Mouse (Mus musculus) CH12.LX (cell line): ENCODE measurements around the gene Fgfr2. TPM values are rescaled to one million over a fixed set of nuclear protein-coding genes. Genes with fewer than 3 reads are reported as not detected.

Experiments
- DNase-seq: peaks from one replicate; pipeline ENCODE4 v3.0.0-alpha.2; 2013; ENCODE audit errors: extremely low read depth
- H3K27ac ChIP-seq: 2 replicates; pipeline ENCODE4 v1.5.1; 2012; ENCODE audit warnings: low read depth, mild to moderate bottlenecking, control low read depth, moderate library complexity; ENCODE audit not compliant: insufficient read depth
- H3K27me3 ChIP-seq: replicated peaks from 2 replicates; pipeline ENCODE3; 2012; ENCODE audit warnings: inconsistent platforms
- H3K36me3 ChIP-seq, 2 experiments: replicated peaks in 1 of 2; 2 replicates each; pipeline versions ENCODE3 to v1.6.1; 2012; ENCODE audit warnings: inconsistent platforms in 1 of 2, low read length in 1 of 2, mild to moderate bottlenecking in 1 of 2, mixed read lengths in 1 of 2, moderate library complexity in 1 of 2; ENCODE audit not compliant: control insufficient read depth in 1 of 2, insufficient read depth in 1 of 2
- H3K4me1 ChIP-seq, 2 experiments: 2 replicates each; pipeline ENCODE4 v1.6.1; 2012; ENCODE audit warnings: inconsistent platforms in 1 of 2, moderate library complexity in 1 of 2; ENCODE audit not compliant: insufficient read depth in 2 of 2, control insufficient read depth in 1 of 2
- H3K4me2 ChIP-seq: 2 replicates; pipeline ENCODE4 v1.6.1; 2012; ENCODE audit warnings: low read depth, mild to moderate bottlenecking, control low read depth; ENCODE audit not compliant: poor library complexity, insufficient read depth, severe bottlenecking
- H3K4me3 ChIP-seq, 3 experiments: fragments of 150-350 bp in 1 of 3; sonication (generic) in 1 of 3; replicated peaks in 1 of 3; 2 replicates each; pipeline versions ENCODE3 to v1.5.1; 2011 to 2012; ENCODE audit warnings: low read depth in 2 of 3, low read length in 2 of 3, mild to moderate bottlenecking in 2 of 3, moderate library complexity in 2 of 3, control low read depth in 1 of 3, improper control_type of control experiment in 1 of 3, inconsistent platforms in 1 of 3, mixed read lengths in 1 of 3; ENCODE audit not compliant: poor library complexity in 1 of 3
- H3K79me2 ChIP-seq: replicated peaks from 2 replicates; pipeline ENCODE4 v1.6.1; 2012; ENCODE audit warnings: mild to moderate bottlenecking, moderate library complexity; ENCODE audit not compliant: control insufficient read depth, poor library complexity, insufficient read depth, severe bottlenecking; ENCODE audit errors: extremely low read depth
- H3K9ac ChIP-seq: 2 replicates; pipeline ENCODE4 v1.6.1; 2012; ENCODE audit warnings: low read depth, mild to moderate bottlenecking, control low read depth, moderate library complexity; ENCODE audit not compliant: insufficient read depth
- H3K9me3 ChIP-seq: replicated peaks from 2 replicates; pipeline ENCODE3; 2012; ENCODE audit warnings: low read length, inconsistent platforms, mixed read lengths
- BHLHE40 ChIP-seq: IDR thresholded peaks from 2 replicates; pipeline ENCODE4 v1.6.1; 2011; ENCODE audit warnings: mild to moderate bottlenecking, low read depth, low read length, improper control_type of control experiment
- JUN ChIP-seq: IDR thresholded peaks from 2 replicates; pipeline ENCODE4 v1.6.1; 2011; ENCODE audit warnings: low read depth, mild to moderate bottlenecking, low read length, improper control_type of control experiment, moderate library complexity; ENCODE audit not compliant: insufficient read depth
- JUND ChIP-seq: conservative IDR thresholded peaks from 2 replicates; pipeline ENCODE4 v1.6.1; 2011; ENCODE audit warnings: low read depth, low read length, improper control_type of control experiment
- MXI1 ChIP-seq: IDR thresholded peaks from 2 replicates; pipeline ENCODE4 v1.6.1; 2011; ENCODE audit warnings: mild to moderate bottlenecking, low read depth, low read length, improper control_type of control experiment
- PAX5 ChIP-seq: IDR thresholded peaks from 2 replicates; pipeline ENCODE4 v1.6.1; 2012; ENCODE audit warnings: low read length, inconsistent platforms, mixed read lengths
- POLR2A ChIP-seq: IDR thresholded peaks from 2 replicates; pipeline ENCODE4 v1.6.1; 2011; ENCODE audit warnings: low read depth, mild to moderate bottlenecking, improper control_type of control experiment, low read length
- RAD21 ChIP-seq: IDR thresholded peaks from 2 replicates; pipeline ENCODE4 v1.6.1; 2011; ENCODE audit warnings: low read depth, mild to moderate bottlenecking, low read length, improper control_type of control experiment, moderate library complexity
- RCOR1 ChIP-seq: conservative IDR thresholded peaks from 2 replicates; pipeline ENCODE4 v1.6.1; 2012; ENCODE audit warnings: low read depth, mild to moderate bottlenecking, inconsistent platforms, low read length, improper control_type of control experiment
- TBP ChIP-seq: conservative IDR thresholded peaks from 2 replicates; pipeline ENCODE4 v1.6.1; 2011; ENCODE audit warnings: low read depth, low read length, improper control_type of control experiment
- TCF12 ChIP-seq: IDR thresholded peaks from 2 replicates; pipeline ENCODE4 v1.6.1; 2014; ENCODE audit warnings: low read depth, mild to moderate bottlenecking, inconsistent platforms, low read length, improper control_type of control experiment
- USF1 ChIP-seq: IDR thresholded peaks from 2 replicates; pipeline ENCODE4 v1.6.1; 2014; ENCODE audit warnings: low read depth, mild to moderate bottlenecking, inconsistent platforms, low read length, improper control_type of control experiment
- ZMIZ1 ChIP-seq: IDR thresholded peaks from 2 replicates; pipeline ENCODE4 v1.6.1; 2012; ENCODE audit warnings: low read depth, mild to moderate bottlenecking, inconsistent platforms, low read length, improper control_type of control experiment
- dilution Hi-C: fragments of 300-500 bp; cut with MboI; formaldehyde crosslinking; loops from 2 replicates; pipeline ENCODE4 v1.14.3; 2020; ENCODE audit warnings: low sequenced_read_pairs; ENCODE audit not compliant: extremely low pct_unique_long_range_greater_than_20kb, extremely low pct_ligation_motif_present
- in situ Hi-C: fragments of 300-500 bp; cut with MboI; formaldehyde crosslinking; loops from 3 replicates; pipeline ENCODE4 v1.14.3; 2019; ENCODE audit warnings: low sequenced_read_pairs, low pct_ligation_motif_present, low pct_unique_long_range_greater_than_20kb, mixed read lengths
- polyA plus RNA-seq: library from polyadenylated mRNA; unstranded; fragments of >175 nt; gene quantifications from 2 replicates; pipeline ENCODE4 v1.2.1, GENCODE M21; 2012; ENCODE audit warnings: low read depth; ENCODE audit not compliant: insufficient read length
- total RNA-seq, 2 experiments: library from RNA; depleted of rRNA; stranded (reverse); fragments of 300-350 nt in 1 of 2; fragments of >200 nt in 1 of 2; gene quantifications; 2 replicates each; pipeline ENCODE4 v1.2.3; 2012 to 2014

Gene Fgfr2
- total and polyA plus RNA-seq, 3 experiments: not detected

DNA sequence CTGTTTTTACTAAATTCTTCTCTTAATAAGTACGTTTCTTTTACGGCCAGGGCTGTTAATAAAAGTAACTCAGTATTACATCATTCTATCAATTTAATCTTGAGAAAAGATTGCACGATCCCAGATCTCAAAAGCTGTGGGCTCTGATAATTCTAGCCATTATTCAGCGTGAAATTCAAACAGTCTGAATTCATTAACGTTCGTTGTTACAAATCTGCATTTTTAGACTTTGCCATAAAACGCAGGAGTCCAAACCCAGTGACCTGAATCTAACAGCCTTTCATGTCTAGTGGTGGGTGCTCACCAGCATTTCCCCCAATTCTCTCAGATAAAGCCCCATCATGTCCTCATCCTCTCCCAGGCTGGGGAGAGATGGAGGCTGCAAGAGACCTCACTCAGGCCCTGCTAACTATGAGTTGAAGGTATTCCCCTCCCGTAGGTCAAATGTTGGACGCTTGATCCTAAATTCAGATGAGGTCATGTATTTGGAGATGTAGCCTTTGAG is 50.0 kb downstream of the Fgfr2 start:
- Histone ChIP-seq H3K9me3 (no peaks in the 10 kb centered on the region), H3K27me3 (peaks cover 94% of the 10 kb centered on the region), H3K27ac (no peak overlapping the region), H3K4me1 (no peaks in the 10 kb centered on the region), H3K36me3 (no peaks in the 10 kb centered on the region), H3K9ac (no peak overlapping the region), H3K4me3 (no peak overlapping the region), H3K79me2 (no peaks in the 10 kb centered on the region), H3K4me2 (no peak overlapping the region)
- TF ChIP-seq TBP: no peak
- no peak for TF ChIP-seq JUND
- TF ChIP-seq TCF12: no peak
- no peak for TF ChIP-seq MXI1
- dilution Hi-C loops: no loop called here
- in situ Hi-C loops: no loop called here
- no peak for DNase-seq

DNA sequence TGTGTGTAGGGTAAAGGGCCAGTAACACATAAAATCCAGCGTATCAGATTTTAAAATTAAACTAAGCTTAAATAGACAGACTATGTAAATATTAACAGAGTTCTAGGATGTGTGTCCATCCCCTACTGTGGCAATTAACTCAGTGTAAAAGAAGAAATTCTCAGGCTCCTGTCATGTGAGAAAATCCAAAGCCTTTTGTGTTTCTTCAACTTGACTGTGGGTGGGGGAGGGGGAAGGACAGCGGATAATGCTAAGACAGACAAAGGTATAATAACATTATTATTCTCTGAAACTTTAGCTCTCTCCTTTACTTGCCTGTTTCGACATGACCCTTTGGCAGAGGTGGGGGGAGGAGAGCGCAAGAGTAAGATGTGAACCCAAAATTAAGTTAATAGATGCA is 50.6 kb downstream of the Fgfr2 start:
- no peaks in the 10 kb centered on the region for H3K36me3 ChIP-seq
- H3K4me3 ChIP-seq: no peak overlapping the region
- H3K9ac ChIP-seq: no peak overlapping the region
- no peak overlapping the region for H3K27ac ChIP-seq
- no peak for TF ChIP-seq RAD21
- TF ChIP-seq BHLHE40: no peak
- TF ChIP-seq USF1: no peak
- TF ChIP-seq JUN: no peak
- TF ChIP-seq PAX5: no peak
- no peak for TF ChIP-seq ZMIZ1
- no peak for TF ChIP-seq POLR2A
- peaks cover 95% of the 10 kb centered on the region for H3K27me3 ChIP-seq
- no peaks in the 10 kb centered on the region for H3K4me1 ChIP-seq
- H3K4me2 ChIP-seq: no peak overlapping the region
- in situ Hi-C loops: no loop called here
- DNase-seq: no peak
- dilution Hi-C loops: no loop called here
- H3K9me3 ChIP-seq: no peaks in the 10 kb centered on the region
- H3K79me2 ChIP-seq: no peaks in the 10 kb centered on the region

DNA sequence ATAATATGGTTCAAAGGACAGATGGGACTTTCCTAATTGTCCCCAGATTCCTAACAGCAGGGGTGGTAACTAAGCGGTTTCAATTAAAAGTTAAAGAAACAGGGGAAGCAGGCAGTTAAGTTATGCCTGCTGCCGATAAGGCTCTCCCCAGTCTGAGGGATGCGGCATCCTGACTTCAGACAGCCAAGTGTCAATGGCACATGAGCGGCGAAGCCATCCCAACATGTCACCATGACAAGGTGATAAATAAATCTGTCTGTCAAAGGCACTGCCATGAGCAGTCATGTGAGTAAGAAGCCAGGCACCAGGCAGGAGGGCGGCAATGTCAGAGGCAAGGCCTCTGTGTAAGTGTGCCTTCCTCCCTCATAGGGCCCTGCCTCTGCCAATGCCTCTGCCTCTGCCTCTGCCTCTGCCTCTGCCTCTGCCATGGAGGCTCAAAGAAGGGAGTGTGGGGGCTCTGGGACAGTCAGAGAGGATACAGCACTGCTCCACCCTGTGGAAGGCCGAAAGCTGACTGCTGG is 55.8 kb downstream of the Fgfr2 start:
- no peaks in the 10 kb centered on the region for H3K4me1 ChIP-seq
- H3K27ac ChIP-seq: no peak overlapping the region
- H3K9me3 ChIP-seq: no peaks in the 10 kb centered on the region
- peaks cover 92% of the 10 kb centered on the region for H3K27me3 ChIP-seq
- in situ Hi-C loops: no loop called here
- dilution Hi-C loops: no loop called here
- H3K4me3 ChIP-seq: no peak overlapping the region
- H3K79me2 ChIP-seq: no peaks in the 10 kb centered on the region
- H3K9ac ChIP-seq: no peak overlapping the region
- H3K4me2 ChIP-seq: no peak overlapping the region
- TF ChIP-seq ZMIZ1 (no peak), RCOR1 (no peak)
- DNase-seq: no peak
- no peaks in the 10 kb centered on the region for H3K36me3 ChIP-seq
